Mouse (Mus musculus) thymus, postnatal 25 days (tissue): Measurements from ENCODE around the gene Spice1.

Experiments
- DNase-seq: peaks from one replicate; pipeline ENCODE4 v3.0.0; 2022

The Spice1 gene

DNA sequence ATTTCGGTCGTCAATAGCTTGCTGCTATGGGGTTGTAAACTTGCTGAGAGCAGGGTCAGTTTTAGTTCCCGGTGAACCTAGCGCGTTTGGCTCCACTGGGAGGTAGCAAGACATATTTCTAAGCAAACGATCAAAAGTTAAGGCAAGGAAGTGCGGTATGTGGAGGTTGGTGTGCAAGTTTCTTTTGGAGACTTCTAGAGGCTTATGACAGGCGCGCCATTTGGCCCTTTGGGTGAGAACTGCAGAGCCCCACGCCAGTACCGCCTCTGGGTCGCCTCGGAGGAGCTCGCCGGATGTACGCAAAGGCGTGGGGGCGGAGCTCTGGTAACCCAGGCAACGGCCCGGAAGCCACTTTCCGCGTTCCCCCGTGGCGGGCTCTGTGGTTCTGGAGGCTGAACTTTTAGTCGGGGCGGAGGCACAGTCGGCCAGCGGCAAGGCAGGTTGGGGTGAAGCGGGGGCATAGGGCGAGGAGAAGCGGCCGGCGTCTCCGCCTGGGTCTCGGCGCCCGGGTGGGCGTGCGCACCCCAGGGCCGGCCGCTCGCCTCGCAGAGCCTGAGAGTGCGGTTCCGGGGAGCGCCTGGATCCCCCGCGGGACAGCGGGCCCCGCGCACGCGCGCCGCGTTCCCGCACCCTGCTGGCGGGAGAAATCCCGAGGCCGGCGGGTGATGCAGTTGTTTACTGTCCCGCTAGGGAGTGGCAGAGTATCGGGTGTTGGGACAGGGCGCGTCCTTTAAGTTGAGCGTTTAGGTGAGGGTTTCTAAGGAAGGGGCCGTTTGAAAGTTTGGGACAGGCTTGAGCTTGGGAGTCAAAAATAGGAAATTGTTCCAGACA is at the start of gene Spice1:
Spice1 (plus strand) TSS at position 51 of the 831 bp plus-strand sequence.
- peak; percentile 95 for DNase-seq

DNA sequence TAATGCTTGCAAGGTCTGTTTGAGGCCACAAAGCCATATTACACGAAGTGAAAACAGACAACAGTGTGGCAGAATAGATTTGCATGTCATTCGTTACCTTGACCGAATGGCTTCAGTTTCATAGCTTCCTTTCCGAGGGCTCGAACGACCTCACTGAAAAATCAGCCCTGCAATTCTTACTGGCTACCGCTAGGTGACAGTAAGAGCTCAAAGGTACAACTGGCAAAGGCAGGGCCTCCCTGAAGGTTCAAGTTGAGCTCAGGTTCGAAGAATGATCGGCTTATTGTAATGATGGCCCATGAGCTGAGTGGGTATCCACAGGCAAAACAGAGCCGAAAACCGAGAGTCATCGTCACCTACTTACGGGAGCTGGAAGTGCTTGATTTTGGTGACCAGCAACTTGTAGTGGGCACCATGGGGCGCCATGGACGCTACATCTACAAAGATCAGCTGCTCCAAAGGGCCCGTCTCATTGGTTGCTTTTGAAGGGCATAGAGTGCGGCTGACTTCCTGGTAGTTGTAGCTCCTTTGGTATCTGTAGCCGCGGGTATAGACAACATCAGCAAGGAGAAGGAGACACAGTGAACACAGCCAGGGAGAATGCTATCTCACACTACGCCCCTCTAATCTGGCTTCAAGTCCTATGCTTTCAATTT is 47.4 kb upstream of the Spice1 start:
- peak; percentile 12 for DNase-seq

DNA sequence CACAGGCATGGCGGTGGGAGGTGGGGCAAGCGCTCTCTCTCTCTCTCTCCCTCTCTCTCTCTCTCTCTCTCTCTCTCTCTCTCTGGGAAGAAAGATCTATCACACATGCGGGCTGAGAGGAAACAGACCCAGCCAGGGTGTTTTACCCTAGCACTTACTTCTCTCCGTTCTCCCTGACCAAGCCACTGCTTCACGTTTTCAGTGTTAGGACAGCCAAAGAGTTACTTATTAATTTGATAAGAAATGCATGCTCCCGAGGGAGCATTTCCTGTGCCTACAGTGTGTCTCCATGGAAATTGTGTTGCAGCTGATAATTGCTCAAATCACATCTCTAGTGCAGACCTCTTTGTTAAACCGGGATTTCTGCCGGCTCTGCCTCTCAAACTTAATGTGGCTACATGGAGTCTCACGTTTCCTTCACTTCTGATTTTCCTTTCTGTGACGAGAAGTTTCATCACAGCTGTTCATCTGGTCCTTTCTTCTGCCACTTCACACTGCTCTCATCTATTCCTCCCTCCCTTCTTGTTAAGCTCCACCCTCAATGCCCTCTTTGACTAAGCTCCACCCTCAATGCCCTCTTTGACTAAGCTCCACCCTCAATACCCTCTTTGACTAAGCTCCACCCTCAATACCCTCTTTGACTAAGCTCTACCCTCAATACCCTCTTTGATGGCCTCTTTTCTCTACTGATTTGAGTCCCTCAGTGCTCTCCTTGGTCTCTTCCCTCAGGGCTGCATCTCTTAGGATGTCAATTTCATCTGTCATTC is 44.6 kb upstream of the Spice1 start:
- no peak for DNase-seq

DNA sequence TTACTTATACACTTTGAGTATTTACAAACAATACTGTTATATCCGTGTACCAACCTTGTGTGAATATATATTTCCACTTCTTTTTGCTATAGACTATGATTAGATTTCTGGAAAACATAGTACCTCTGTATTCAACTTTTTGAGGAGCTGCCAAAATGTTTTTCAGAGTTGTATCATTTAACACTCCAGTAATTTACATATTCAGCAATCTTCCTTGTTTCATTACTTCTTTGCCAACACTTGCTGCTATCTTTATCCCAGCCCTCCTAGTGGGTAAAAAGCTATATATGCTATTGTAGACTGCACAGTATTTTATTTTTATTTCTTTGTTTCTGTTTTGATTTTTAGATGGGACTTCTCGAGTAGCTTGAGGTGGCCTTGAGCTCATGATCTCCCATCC is 43.1 kb upstream of the Spice1 start:
- no peak for DNase-seq

DNA sequence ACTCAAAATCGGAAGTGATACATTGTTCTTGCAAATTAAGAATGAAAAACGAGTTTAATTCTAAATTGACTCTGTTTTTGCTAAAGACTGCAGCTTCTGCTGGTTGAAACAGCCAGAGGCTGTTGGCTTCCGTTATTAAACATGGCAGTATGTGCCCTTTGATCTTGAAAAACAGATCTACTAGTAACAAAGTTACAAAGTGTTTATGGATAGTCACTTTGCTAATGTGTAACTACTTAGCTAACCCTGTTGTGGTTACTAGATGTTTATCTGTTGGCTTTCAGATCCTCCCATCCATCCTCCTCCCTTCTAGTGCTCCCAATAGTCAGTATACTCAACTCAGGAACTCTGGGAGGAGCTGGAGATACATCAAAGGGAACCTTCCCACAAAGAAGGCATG is 41.3 kb upstream of the Spice1 start:
- no peak for DNase-seq

DNA sequence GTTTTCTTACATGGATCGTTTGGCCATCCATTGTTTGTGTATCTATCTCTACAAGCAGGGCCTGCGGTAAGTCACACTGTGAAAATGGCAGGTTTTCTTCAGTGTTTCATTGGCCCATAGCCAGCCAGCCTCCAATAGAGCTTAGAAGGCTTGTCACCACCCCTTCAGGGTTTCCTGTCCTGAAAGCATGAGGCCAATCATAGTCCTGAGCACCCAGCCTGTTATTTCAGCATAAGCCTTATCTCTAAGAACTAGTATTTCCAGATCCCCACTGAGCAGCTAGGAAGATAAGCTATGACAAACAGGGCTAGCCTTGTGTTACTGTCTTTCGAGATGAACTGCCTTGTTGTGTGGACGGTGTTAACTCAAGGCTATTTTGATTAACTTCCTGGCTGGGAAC is 33.5 kb upstream of the Spice1 start:
- DNase-seq, result no peak

DNA sequence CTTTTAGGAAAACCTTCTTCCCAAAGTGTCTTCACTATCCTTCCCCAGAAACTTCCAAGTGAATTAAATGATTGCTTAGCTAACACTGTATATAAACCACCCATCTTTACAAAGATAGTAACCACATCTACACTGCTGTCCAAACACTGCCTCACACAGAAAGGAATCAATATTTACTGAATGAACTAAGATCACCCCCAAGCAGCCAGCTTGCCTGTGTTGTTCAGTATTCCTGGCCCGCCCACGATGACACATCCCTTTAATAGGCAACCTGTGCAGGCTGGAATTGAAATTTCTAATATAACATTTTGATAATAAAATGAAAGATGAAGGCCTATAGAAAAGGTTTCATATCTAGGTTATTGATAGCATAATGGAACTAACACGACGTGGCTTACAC is 30.6 kb upstream of the Spice1 start:
- no peak for DNase-seq

DNA sequence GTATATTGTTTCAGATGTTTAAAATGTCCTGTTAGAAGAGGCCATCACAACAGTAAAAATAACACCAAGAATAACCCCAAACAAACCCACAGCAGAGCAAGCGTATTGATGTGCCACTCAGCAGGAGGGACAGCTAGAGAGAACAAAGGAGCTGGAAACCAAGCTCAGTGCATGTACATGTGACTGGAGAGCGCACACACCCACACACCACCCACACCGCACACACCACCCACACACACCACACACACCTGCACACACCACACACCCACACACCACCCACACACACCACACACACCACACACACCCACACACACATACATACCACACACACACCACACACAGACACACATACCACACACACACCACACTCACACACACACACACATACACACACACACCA is 26.7 kb upstream of the Spice1 start:
- DNase-seq, result no peak

DNA sequence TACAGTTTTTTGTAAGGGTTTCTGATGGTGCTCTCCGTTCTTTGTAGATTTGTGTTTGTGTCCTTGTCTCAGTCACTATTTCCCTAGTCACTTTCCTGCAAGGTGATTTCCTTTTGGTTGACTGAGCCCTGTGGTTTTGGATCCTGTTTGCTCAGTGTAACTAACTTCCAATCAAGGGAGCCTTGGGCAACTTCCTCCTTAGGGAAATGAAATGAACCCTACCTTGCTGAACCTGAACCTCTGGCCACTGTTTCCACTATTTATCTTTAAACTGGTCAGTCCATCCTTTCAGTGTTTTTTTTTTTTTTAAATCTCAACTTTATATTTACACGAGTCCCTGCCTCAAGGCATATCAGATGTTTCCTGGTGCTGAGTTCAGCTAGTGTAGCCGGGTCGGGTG is 18.3 kb upstream of the Spice1 start:
- no peak for DNase-seq

DNA sequence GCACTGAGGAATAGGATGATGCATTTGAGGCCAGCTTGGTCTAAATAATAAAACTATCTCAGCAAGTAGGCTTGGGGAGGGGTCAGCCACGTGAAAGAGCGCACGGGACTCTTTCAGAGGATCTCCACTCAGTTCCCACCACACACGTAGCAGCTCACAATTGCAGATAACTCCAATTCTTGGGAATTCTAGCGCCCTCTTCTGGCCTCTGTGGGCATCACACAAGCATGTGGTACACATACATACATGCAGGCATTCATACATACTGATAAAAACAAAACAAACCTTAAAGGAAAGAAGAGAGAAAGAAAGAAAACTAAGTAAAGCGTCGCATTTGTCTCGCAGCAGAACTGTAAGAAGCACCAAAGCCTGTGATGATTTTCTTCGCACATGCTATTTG is 16.3 kb upstream of the Spice1 start:
- DNase-seq, result no peak

DNA sequence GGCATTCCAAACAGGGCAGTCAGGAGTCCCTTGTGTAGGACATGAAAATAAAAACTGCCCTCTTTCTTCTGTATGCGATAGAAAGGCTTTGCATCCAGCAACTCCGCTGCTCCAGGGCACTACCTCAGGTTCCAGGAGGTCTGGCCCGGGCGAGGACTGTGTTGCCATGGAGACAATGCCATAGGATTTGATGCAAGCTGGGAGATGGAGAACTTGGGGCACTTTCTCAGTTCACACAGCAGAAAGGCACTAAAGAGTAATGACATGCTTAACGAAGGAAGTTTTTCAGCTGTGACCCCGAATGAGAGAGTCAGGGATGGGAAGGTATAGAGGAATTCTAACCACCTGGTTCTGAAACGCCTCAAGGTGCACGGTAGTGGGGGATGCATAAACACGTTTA is 15.8 kb upstream of the Spice1 start:
- no peak for DNase-seq

DNA sequence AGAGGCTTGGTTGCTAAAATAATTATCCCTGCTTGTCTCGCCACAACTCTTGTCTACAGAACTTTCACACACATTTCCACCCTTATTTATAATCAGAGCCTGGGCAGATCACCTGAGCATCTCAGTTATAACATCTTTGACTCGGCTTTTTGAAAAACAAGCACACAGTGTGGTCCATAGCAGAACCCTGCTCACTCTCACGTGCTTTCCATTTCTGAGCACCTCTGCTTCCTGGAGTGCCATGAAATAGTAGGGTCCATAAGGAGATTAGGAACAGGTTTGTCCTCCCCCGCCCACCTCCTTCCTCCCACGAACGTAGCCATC is 15.3 kb upstream of the Spice1 start:
- no peak for DNase-seq

DNA sequence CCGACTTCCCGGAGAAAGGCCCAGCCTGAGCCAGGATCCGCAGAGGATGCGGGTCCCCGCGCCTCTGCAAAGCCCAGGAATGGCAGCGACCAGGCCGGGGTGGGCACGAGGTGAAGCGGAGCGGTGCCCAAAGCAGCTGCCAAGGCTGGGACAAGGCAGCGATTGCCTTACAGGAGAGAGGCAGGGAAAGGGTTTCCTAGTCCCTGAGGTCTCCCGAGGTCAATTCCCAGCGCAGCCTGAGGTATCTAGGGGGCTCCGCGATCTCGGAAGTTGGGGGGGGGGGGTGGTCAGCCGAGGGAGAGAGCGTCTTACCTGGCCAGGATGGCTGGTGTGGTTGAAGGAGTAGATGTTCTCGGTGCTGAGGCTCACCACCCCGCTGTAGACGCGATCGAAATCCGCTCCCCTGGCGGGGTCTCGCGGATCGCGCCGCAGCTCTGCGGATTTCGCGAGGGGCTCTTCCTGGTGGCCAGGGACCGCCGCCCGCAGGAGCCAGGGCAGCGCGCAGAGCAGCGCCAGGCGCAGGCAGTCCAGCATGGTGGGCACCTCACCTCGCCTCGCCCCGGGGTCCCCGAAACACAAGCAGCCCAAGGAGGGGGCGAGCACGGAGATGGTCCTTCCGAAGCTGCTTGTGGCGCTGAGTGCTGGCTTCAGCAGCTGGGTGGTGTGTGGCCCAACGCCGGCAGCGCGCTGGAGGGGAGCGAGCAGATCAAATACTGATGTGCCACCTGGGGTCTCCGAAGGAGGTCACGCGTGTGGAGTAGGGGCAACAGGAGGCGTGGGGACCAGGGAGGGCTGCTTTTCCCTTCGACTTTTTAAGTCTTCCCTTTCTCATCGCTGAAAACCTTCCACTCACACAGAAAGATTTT is 14.7 kb upstream of the Spice1 start:
- DNase-seq, result peak; percentile 63

DNA sequence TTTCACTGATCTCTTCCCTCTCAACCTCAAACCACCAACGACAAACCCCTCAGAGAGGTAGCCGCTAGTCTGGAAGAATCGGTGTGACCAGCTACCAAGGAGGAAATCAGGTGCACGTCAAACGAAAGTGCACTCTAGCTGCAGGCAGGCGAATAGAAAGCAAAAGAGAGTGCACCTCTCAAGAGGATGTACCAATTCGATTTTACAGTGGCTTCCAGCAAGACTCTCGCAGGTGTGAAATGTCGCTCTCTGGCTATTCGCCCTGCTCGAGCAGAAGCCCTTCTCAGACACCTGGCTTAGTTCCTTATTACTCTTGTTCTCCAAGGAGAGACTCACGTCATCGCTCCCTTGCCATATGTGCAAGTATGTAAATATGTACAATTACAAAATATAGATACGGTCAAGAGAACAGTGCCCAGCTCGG is 14.0 kb upstream of the Spice1 start, which contains the start of gene Sidt1:
Sidt1 (minus strand) TSS at position 336 of the 424 bp plus-strand sequence.
- DNase-seq, result peak; percentile 67

DNA sequence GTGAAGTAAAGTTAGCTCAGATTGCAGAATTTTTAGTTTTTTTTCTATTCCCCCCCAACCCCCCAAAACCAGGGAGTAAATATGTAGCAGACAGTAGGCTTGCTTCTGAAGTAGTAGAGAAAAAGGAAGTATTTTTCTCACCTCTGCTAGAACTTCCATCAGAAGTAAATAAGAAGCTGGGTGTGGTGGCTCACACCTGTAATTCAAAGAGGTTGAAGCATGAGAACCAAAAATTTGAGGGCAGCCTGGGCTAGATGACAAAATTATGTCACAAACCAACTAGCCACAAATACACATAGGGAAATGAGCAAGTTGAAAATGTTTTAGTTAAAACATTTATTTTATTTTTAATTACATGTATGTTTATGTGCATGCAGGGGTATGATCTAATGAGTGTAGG is 9.4 kb upstream of the Spice1 start:
- DNase-seq, result no peak

DNA sequence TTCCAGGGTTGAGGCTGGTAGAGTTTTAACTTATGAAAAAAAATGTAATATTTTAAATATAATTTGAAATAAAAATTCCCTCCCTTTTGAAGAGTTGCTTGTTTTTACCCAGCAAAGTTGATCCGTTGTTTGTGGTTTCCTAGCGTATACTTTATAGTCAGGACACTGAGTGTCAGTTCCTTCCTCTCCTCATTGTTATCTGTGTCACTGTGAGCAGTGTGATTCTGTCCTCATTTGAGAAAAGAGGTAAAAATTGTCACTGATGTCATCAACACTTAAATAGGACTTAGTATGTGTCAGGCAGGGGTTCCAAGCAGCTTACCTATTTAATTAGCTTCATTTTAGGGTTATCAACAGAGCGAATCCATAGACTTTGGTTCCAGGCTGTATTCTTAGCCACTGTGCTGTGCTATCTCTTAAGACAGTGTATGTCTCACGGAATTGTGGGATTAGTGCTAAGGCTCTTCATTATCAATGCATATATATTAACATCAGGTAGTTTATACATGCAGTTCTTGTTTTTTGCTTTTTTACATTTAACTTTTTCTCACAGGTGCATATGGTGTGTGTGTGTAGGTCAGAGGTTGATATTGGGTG is 3.0 kb downstream of the Spice1 start:
- DNase-seq, result no peak

DNA sequence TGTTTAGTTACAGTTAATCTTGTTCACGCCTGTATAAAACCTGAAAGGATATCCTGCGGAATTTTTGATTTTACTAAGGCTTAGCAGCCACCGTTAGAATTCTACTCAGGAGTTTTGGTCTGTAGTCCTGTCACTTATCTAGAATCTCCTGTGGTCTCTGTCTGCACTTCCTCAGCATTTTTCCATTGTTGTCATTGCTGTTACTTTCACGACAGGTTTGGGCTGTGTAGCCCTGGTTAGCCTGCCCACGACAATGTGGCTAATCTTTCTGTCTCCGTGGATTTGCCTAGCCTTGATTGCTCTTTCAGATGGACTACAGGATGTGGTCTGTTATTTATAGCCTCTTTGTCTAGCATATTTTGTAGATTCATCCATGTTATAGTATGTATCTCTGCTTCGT is 9.4 kb downstream of the Spice1 start:
- DNase-seq, result no peak

DNA sequence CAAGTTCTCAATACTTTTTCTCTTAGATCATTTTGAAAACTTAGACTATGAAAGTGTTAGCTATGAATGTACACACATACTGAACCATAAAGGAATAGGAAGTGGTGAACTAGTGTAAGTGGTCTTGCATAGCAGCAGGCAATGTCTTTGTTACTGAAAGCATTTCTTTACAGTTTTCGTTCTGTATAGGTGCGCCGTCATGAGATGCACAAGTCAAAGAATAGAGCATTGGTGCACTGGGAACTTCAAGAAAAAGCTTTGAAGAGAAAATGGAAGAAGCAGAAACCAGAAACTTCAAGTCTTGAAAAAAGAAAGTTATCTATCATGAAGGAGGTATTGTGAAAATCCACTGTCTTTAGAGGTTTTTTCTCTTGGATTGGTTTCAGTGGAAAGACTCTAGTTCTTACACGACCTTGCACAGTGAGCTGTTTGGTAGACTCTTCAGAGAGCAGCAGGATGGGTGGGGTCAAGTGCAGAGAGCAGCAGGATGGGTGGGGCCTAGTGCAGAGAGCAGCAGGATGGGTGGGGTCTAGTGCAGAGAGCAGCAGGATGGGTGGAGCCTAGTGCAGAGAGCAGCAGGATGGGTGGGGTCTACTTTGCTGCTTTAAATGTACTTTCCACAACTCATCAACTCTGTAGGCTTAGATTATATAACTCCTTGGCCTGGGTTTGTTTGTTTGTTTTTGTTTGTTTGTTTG is 10.8 kb downstream of the Spice1 start:
- DNase-seq, result peak; percentile 75

DNA sequence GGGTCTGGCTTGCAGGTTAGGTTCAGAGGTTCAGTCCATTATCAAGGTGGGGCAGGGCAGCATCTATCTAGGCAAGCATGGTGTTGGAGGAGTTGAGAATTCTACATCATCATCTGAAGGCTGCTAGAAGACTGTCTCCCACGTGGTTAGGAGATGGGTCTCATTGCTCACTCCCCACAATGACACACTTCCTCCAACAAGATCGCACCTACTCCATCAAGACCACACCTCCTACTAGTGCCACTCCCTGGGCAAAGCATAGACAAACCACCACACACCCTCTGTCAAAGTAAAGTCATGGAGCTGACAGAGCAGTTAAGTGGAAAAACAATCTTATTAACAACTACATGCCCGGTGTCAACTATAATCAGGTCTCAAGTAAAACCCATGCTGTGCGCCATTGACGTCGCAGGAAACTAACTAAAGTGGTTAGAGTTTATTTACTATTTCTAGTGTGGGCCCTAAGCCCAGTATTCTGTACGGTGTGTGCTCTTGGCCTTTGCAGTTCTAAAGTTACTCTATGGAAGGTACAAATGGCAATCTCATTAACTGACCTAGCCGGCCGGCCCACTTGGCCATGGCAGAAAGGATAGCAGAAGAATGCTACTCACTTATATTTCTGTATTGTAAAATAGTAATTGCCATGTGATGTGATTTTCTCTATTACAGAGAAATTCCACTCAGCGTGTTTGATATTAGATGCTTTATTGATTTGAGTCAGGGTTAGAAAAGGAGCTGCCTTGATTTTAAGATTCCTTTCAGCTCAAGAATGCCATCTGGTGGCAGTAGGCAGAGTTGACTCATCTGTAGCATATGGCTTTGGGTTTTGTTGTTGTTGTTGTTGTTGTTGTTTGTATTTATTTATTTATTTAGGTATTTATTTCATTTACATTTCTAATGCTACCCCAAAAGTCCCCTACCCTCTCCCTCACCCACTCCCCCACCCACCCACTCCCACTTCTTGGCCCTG is 15.3 kb downstream of the Spice1 start:
- DNase-seq, result peak; percentile 34

DNA sequence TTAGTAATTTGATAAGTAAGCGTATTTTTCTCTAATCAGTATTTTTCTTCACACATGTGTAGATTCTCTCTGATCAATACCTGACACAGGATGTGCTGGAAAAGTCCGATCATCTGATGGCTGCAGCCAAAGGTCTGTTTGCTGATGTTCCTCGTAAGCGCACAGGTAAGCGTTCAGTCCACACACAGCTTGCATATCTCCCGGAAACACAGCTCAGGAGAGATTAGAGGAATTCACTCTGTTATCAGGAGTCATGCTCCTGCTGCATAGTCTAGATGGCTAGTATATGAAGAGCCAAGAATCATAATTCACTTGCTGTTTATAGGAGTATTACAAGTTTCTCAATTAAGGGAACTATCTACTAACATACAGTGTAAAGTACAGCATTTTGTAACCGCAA is 18.6 kb downstream of the Spice1 start:
- DNase-seq, result no peak

DNA sequence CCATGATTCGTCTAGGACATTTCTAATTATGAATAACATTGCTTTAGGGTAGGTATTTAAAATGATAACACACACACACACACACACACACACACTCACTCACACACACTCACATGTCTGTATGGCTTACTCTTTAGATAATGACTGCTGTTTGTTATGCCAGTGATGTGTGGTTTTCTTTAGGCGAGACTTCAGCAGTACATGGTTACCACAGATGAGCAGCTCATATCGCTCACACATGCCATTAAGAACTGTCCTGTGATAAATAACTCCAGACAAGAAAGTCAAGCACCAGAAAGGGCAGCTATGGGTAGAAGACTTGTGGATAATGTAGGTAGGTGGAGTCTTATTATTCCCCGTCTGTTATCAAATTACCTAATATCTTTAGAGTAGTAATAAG is 28.5 kb downstream of the Spice1 start:
- DNase-seq, result no peak
